Mouse (Mus musculus): ENCODE measurements at regions not wholly inside any gene's neighbourhood (a gene's known extent, or its start where the extent isn't known, plus 50 kb on each side); places are given as distances from the start of the nearest gene placed in this dataset.

GRCm38 (mm10) chr11:18604836-18605235 lies 413.9 kb downstream of the Meis1 start:
- H3K4me3 ChIP-seq (replicated peaks), result no peak overlapping the region
- H3K9ac ChIP-seq, result no peak overlapping the region
- no peak overlapping the region for H3K27ac ChIP-seq
- H3K4me1 ChIP-seq, result no peaks in the 10 kb centered on the region
- H3K27me3 ChIP-seq (replicated peaks), result no peaks in the 10 kb centered on the region
- 67% methylated on average over 6 of the region's 6 CpGs for WGBS
- H3K9me3 ChIP-seq, result no peaks in the 10 kb centered on the region
- no peak overlapping the region for H3K4me2 ChIP-seq
- no peak for ATAC-seq (ENCODE audit: insufficient read depth, low FRiP score, low read depth)
- H3K36me3 ChIP-seq, result no peaks in the 10 kb centered on the region

- Histone ChIP-seq H3K4me1 (no peaks in the 10 kb centered on the region), H3K27me3 (replicated peaks) (no peaks in the 10 kb centered on the region), H3K27ac (no peak overlapping the region), H3K4me2 (no peak overlapping the region), H3K36me3 (no peaks in the 10 kb centered on the region), H3K9me3 (no peaks in the 10 kb centered on the region), H3K4me3 (replicated peaks) (no peak overlapping the region), H3K9ac (no peak overlapping the region)
- ATAC-seq (ENCODE audit: insufficient read depth, low FRiP score, low read depth), result no peak
- WGBS, result 78% methylated on average over 6 of the region's 6 CpGs
Observed at GRCm38 (mm10) chr11:18601568-18602182, 417.1 kb downstream of the Meis1 start.

GRCm38 (mm10) chr11:18598349-18598748 lies 420.4 kb downstream of the Meis1 start:
- WGBS, result 61% methylated on average over 3 of the region's 3 CpGs
- H3K4me3 ChIP-seq (replicated peaks), result no peak overlapping the region
- no peaks in the 10 kb centered on the region for H3K9me3 ChIP-seq
- no peak overlapping the region for H3K27ac ChIP-seq
- H3K27me3 ChIP-seq (replicated peaks), result no peaks in the 10 kb centered on the region
- H3K4me2 ChIP-seq, result no peak overlapping the region
- H3K4me1 ChIP-seq, result no peaks in the 10 kb centered on the region
- no peaks in the 10 kb centered on the region for H3K36me3 ChIP-seq
- no peak for ATAC-seq (ENCODE audit: insufficient read depth, low FRiP score, low read depth)
- H3K9ac ChIP-seq, result no peak overlapping the region

GRCm38 (mm10) chr11:18596996-18597395 lies 421.8 kb downstream of the Meis1 start:
- H3K27ac ChIP-seq, result no peak overlapping the region
- no peak for ATAC-seq (ENCODE audit: insufficient read depth, low FRiP score, low read depth)
- H3K4me1 ChIP-seq, result no peaks in the 10 kb centered on the region
- H3K27me3 ChIP-seq (replicated peaks), result no peaks in the 10 kb centered on the region
- WGBS, result 81% methylated on average over 4 of the region's 4 CpGs
- H3K36me3 ChIP-seq, result no peaks in the 10 kb centered on the region
- no peak overlapping the region for H3K4me2 ChIP-seq
- H3K9ac ChIP-seq, result no peak overlapping the region
- no peak overlapping the region for H3K4me3 ChIP-seq (replicated peaks)
- no peaks in the 10 kb centered on the region for H3K9me3 ChIP-seq

- Histone ChIP-seq H3K4me1 (no peaks in the 10 kb centered on the region), H3K4me3 (replicated peaks) (no peak overlapping the region), H3K36me3 (no peaks in the 10 kb centered on the region), H3K4me2 (no peak overlapping the region), H3K27ac (peak overlapping the region; percentile 51; the same call in 1 of the 2 replicates), H3K9ac (no peak overlapping the region), H3K9me3 (no peaks in the 10 kb centered on the region), H3K27me3 (replicated peaks) (no peaks in the 10 kb centered on the region)
- WGBS, result 43% methylated on average over 1 of the region's 1 CpGs
- no peak for ATAC-seq (ENCODE audit: insufficient read depth, low FRiP score, low read depth)
Observed at GRCm38 (mm10) chr11:18590487-18590886, 428.3 kb downstream of the Meis1 start.

GRCm38 (mm10) chr11:18586468-18586867 lies 432.3 kb downstream of the Meis1 start:
- Histone ChIP-seq H3K9me3 (no peaks in the 10 kb centered on the region), H3K27me3 (replicated peaks) (no peaks in the 10 kb centered on the region), H3K4me3 (replicated peaks) (no peak overlapping the region), H3K27ac (no peak overlapping the region), H3K4me2 (no peak overlapping the region), H3K4me1 (no peaks in the 10 kb centered on the region), H3K36me3 (no peaks in the 10 kb centered on the region), H3K9ac (no peak overlapping the region)
- no peak for ATAC-seq (ENCODE audit: insufficient read depth, low FRiP score, low read depth)
- WGBS, result 44% methylated on average over 3 of the region's 3 CpGs

GRCm38 (mm10) chr11:18585031-18585430 lies 433.8 kb downstream of the Meis1 start:
- H3K27ac ChIP-seq, result no peak overlapping the region
- no peak overlapping the region for H3K9ac ChIP-seq
- no peak overlapping the region for H3K4me3 ChIP-seq (replicated peaks)
- H3K36me3 ChIP-seq, result no peaks in the 10 kb centered on the region
- no peaks in the 10 kb centered on the region for H3K4me1 ChIP-seq
- WGBS, result 72% methylated on average over 8 of the region's 8 CpGs
- no peaks in the 10 kb centered on the region for H3K9me3 ChIP-seq
- no peak overlapping the region for H3K4me2 ChIP-seq
- ATAC-seq (ENCODE audit: insufficient read depth, low FRiP score, low read depth), result no peak
- no peaks in the 10 kb centered on the region for H3K27me3 ChIP-seq (replicated peaks)

- Histone ChIP-seq H3K27me3 (replicated peaks) (no peaks in the 10 kb centered on the region), H3K9ac (no peak overlapping the region), H3K36me3 (no peaks in the 10 kb centered on the region), H3K4me2 (no peak overlapping the region), H3K4me1 (no peaks in the 10 kb centered on the region), H3K9me3 (no peaks in the 10 kb centered on the region), H3K4me3 (replicated peaks) (no peak overlapping the region), H3K27ac (no peak overlapping the region)
- no peak for ATAC-seq (ENCODE audit: insufficient read depth, low FRiP score, low read depth)
- WGBS, result 69% methylated on average over 1 of the region's 1 CpGs
Observed at GRCm38 (mm10) chr11:18582781-18583161, 436.0 kb downstream of the Meis1 start.

GRCm38 (mm10) chr11:18581997-18582780 lies 436.6 kb downstream of the Meis1 start:
- H3K4me3 ChIP-seq (replicated peaks), result no peak overlapping the region
- H3K36me3 ChIP-seq, result no peaks in the 10 kb centered on the region
- H3K4me2 ChIP-seq, result no peak overlapping the region
- H3K9me3 ChIP-seq, result no peaks in the 10 kb centered on the region
- H3K27ac ChIP-seq, result no peak overlapping the region
- no peak for ATAC-seq (ENCODE audit: insufficient read depth, low FRiP score, low read depth)
- no peak overlapping the region for H3K9ac ChIP-seq
- H3K4me1 ChIP-seq, result no peaks in the 10 kb centered on the region
- no peaks in the 10 kb centered on the region for H3K27me3 ChIP-seq (replicated peaks)
- WGBS, result 58% methylated on average over 2 of the region's 2 CpGs

- 75% methylated on average over 8 of the region's 8 CpGs for WGBS
- Histone ChIP-seq H3K4me1 (no peaks in the 10 kb centered on the region), H3K9ac (no peak overlapping the region), H3K4me3 (replicated peaks) (no peak overlapping the region), H3K36me3 (no peaks in the 10 kb centered on the region), H3K9me3 (no peaks in the 10 kb centered on the region), H3K27me3 (replicated peaks) (no peaks in the 10 kb centered on the region), H3K27ac (no peak overlapping the region), H3K4me2 (no peak overlapping the region)
- no peak for ATAC-seq (ENCODE audit: insufficient read depth, low FRiP score, low read depth)
Observed at GRCm38 (mm10) chr11:18581078-18581800, 437.5 kb downstream of the Meis1 start.

- Histone ChIP-seq H3K4me1 (no peaks in the 10 kb centered on the region), H3K4me2 (no peak overlapping the region), H3K9ac (no peak overlapping the region), H3K27me3 (replicated peaks) (no peaks in the 10 kb centered on the region), H3K36me3 (no peaks in the 10 kb centered on the region), H3K9me3 (no peaks in the 10 kb centered on the region), H3K27ac (no peak overlapping the region), H3K4me3 (replicated peaks) (no peak overlapping the region)
- ATAC-seq (ENCODE audit: insufficient read depth, low FRiP score, low read depth), result peak; percentile 84
- WGBS, result 65% methylated on average over 4 of the region's 4 CpGs
Observed at GRCm38 (mm10) chr11:18571557-18572209, 447.1 kb downstream of the Meis1 start.

GRCm38 (mm10) chr11:18563011-18563410 lies 455.8 kb downstream of the Meis1 start:
- Histone ChIP-seq H3K9ac (no peak overlapping the region), H3K4me3 (replicated peaks) (no peak overlapping the region), H3K4me2 (no peak overlapping the region), H3K27me3 (replicated peaks) (no peaks in the 10 kb centered on the region), H3K4me1 (no peaks in the 10 kb centered on the region), H3K27ac (no peak overlapping the region), H3K36me3 (no peaks in the 10 kb centered on the region), H3K9me3 (no peaks in the 10 kb centered on the region)
- 92% methylated on average over 2 of the region's 2 CpGs for WGBS
- ATAC-seq (ENCODE audit: insufficient read depth, low FRiP score, low read depth), result no peak
